Mouse (Mus musculus): ENCODE measurements around the gene Zfp94. TPM values are rescaled to one million over a fixed set of nuclear protein-coding genes. Genes with fewer than 3 reads are reported as not detected.
A peak's percentile ranks its signal among the peaks of the same experiment; 100 is the strongest.

Gene Zfp94
- total RNA-seq, 1 experiment = 5.4 TPM

GRCm38 (mm10) chr7:24335699-24336309 is 19.3 kb upstream of the Zfp94 start:
- TF ChIP-seq CHD2 (IDR thresholded peaks at IDR 0.05; ENCODE audit: low read depth, low read length) (no peak), HCFC1 (IDR thresholded peaks at IDR 0.05; ENCODE audit: borderline replicate concordance, insufficient read depth, low read length) (no peak), ZNF384 (IDR thresholded peaks at IDR 0.05; ENCODE audit: low read depth, low read length) (no peak), ZC3H11A (IDR thresholded peaks at IDR 0.05; ENCODE audit: borderline replicate concordance, low read depth, low read length) (no peak), MAFK (IDR thresholded peaks at IDR 0.05; ENCODE audit: insufficient read depth, low read depth, low read length) (no peak)
- Histone ChIP-seq H3K9ac (ENCODE audit: insufficient read depth, low read depth, low read length, poor library complexity, severe bottlenecking) (no peak overlapping the region), H3K36me3 (ENCODE audit: control insufficient read depth, insufficient read depth, low read length, poor library complexity, severe bottlenecking) (no peaks in the 10 kb centered on the region), H3K9me3 (ENCODE audit: control insufficient read depth, insufficient read depth, low read depth, low read length) (no peaks in the 10 kb centered on the region), H3K27ac (ENCODE audit: insufficient read depth, low read depth, low read length, poor library complexity, severe bottlenecking) (no peak overlapping the region), H3K4me3 (ENCODE audit: insufficient read depth in 1 of 2, low read depth in 1 of 2, low read length in 2 of 2, poor library complexity in 1 of 2, severe bottlenecking in 1 of 2) (no peak overlapping the region), H3K4me1 (ENCODE audit: control insufficient read depth in 2 of 2, insufficient read depth in 2 of 2, low read length in 2 of 2, poor library complexity in 1 of 2) (no peaks in the 10 kb centered on the region)
- in situ Hi-C loops (cut with MboI; ENCODE audit: low sequenced_read_pairs in 2 of 2, unreplicated experiment in 2 of 2) = no loop called here
- peak; percentile 60 for DNase-seq (ENCODE audit: low read depth, low spot score)

GRCm38 (mm10) chr7:24333304-24333986 is 17.0 kb upstream of the Zfp94 start, which contains the start of gene Tescl:
Gene Tescl, minus strand, starts transcription at chr7:24333936.
- H3K27ac ChIP-seq (ENCODE audit: insufficient read depth, low read depth, low read length, poor library complexity, severe bottlenecking) = no peak within 1 kb of the TSS
- TF ChIP-seq HCFC1 (IDR thresholded peaks at IDR 0.05; ENCODE audit: borderline replicate concordance, insufficient read depth, low read length) = peak; percentile 52
- no peak for TF ChIP-seq CHD2 (IDR thresholded peaks at IDR 0.05; ENCODE audit: low read depth, low read length)
- DNase-seq (ENCODE audit: low read depth, low spot score) = no peak
- H3K36me3 ChIP-seq (ENCODE audit: control insufficient read depth, insufficient read depth, low read length, poor library complexity, severe bottlenecking) = no peaks in the 10 kb centered on the region
- peak within 1 kb of the TSS; percentile 77 for H3K9ac ChIP-seq (ENCODE audit: insufficient read depth, low read depth, low read length, poor library complexity, severe bottlenecking)
- no peaks in the 10 kb centered on the region for H3K9me3 ChIP-seq (ENCODE audit: control insufficient read depth, insufficient read depth, low read depth, low read length)
- H3K4me3 ChIP-seq (ENCODE audit: insufficient read depth in 1 of 2, low read depth in 1 of 2, low read length in 2 of 2, poor library complexity in 1 of 2, severe bottlenecking in 1 of 2) = peak within 1 kb of the TSS; percentile 65 to 70
- in situ Hi-C loops (cut with MboI; ENCODE audit: low sequenced_read_pairs in 2 of 2, unreplicated experiment in 2 of 2) = no loop called here
- no peaks in the 10 kb centered on the region for H3K4me1 ChIP-seq (ENCODE audit: control insufficient read depth in 2 of 2, insufficient read depth in 2 of 2, low read length in 2 of 2, poor library complexity in 1 of 2)

GRCm38 (mm10) chr7:24327281-24327975 is 11.0 kb upstream of the Zfp94 start:
- Histone ChIP-seq H3K9ac (ENCODE audit: insufficient read depth, low read depth, low read length, poor library complexity, severe bottlenecking) (no peak overlapping the region), H3K36me3 (ENCODE audit: control insufficient read depth, insufficient read depth, low read length, poor library complexity, severe bottlenecking) (no peaks in the 10 kb centered on the region), H3K4me1 (ENCODE audit: control insufficient read depth in 2 of 2, insufficient read depth in 2 of 2, low read length in 2 of 2, poor library complexity in 1 of 2) (peaks cover 0 to 3% of the 10 kb centered on the region in 2 experiments; a peak in 1 of 4 replicates), H3K9me3 (ENCODE audit: control insufficient read depth, insufficient read depth, low read depth, low read length) (no peaks in the 10 kb centered on the region), H3K4me3 (ENCODE audit: insufficient read depth in 1 of 2, low read depth in 1 of 2, low read length in 2 of 2, poor library complexity in 1 of 2, severe bottlenecking in 1 of 2) (no peak overlapping the region), H3K27ac (ENCODE audit: insufficient read depth, low read depth, low read length, poor library complexity, severe bottlenecking) (no peak overlapping the region)
- TF ChIP-seq HCFC1 (IDR thresholded peaks at IDR 0.05; ENCODE audit: borderline replicate concordance, insufficient read depth, low read length) = no peak
- TF ChIP-seq CHD2 (IDR thresholded peaks at IDR 0.05; ENCODE audit: low read depth, low read length) = no peak
- no peak for TF ChIP-seq ZNF384 (IDR thresholded peaks at IDR 0.05; ENCODE audit: low read depth, low read length)
- TF ChIP-seq MAFK (IDR thresholded peaks at IDR 0.05; ENCODE audit: insufficient read depth, low read depth, low read length) = no peak
- TF ChIP-seq ZC3H11A (IDR thresholded peaks at IDR 0.05; ENCODE audit: borderline replicate concordance, low read depth, low read length) = no peak
- DNase-seq (ENCODE audit: low read depth, low spot score) = no peak
- in situ Hi-C loops (cut with MboI; ENCODE audit: low sequenced_read_pairs in 2 of 2, unreplicated experiment in 2 of 2) = no loop called here

GRCm38 (mm10) chr7:24326273-24327135 is 10.0 kb upstream of the Zfp94 start:
- H3K4me3 ChIP-seq (ENCODE audit: insufficient read depth in 1 of 2, low read depth in 1 of 2, low read length in 2 of 2, poor library complexity in 1 of 2, severe bottlenecking in 1 of 2) = peak overlapping the region in 1 of 2 experiments; percentile 56; a peak in 2 of 4 replicates
- no peak for TF ChIP-seq ZNF384 (IDR thresholded peaks at IDR 0.05; ENCODE audit: low read depth, low read length)
- TF ChIP-seq MAFK (IDR thresholded peaks at IDR 0.05; ENCODE audit: insufficient read depth, low read depth, low read length) = no peak
- TF ChIP-seq HCFC1 (IDR thresholded peaks at IDR 0.05; ENCODE audit: borderline replicate concordance, insufficient read depth, low read length) = no peak
- no peak for TF ChIP-seq ZC3H11A (IDR thresholded peaks at IDR 0.05; ENCODE audit: borderline replicate concordance, low read depth, low read length)
- TF ChIP-seq CHD2 (IDR thresholded peaks at IDR 0.05; ENCODE audit: low read depth, low read length) = no peak
- in situ Hi-C loops (cut with MboI; ENCODE audit: low sequenced_read_pairs in 2 of 2, unreplicated experiment in 2 of 2) = no loop called here
- no peaks in the 10 kb centered on the region for H3K36me3 ChIP-seq (ENCODE audit: control insufficient read depth, insufficient read depth, low read length, poor library complexity, severe bottlenecking)
- DNase-seq (ENCODE audit: low read depth, low spot score) = no peak
- H3K27ac ChIP-seq (ENCODE audit: insufficient read depth, low read depth, low read length, poor library complexity, severe bottlenecking) = no peak overlapping the region
- H3K9ac ChIP-seq (ENCODE audit: insufficient read depth, low read depth, low read length, poor library complexity, severe bottlenecking) = no peak overlapping the region
- H3K4me1 ChIP-seq (ENCODE audit: control insufficient read depth in 2 of 2, insufficient read depth in 2 of 2, low read length in 2 of 2, poor library complexity in 1 of 2) = peaks cover 0 to 3% of the 10 kb centered on the region in 2 experiments; a peak in 1 of 4 replicates
- H3K9me3 ChIP-seq (ENCODE audit: control insufficient read depth, insufficient read depth, low read depth, low read length) = no peaks in the 10 kb centered on the region

All from ES-E14 (cell line).